Mouse (Mus musculus) stomach, embryonic 14.5 days (tissue): ENCODE data around the gene Spag6. TPM values are rescaled to one million over a fixed set of nuclear protein-coding genes. Genes with fewer than 3 reads are reported as not detected.

Source experiments
- ATAC-seq: fragments of 200-750 bp; cut with Nextera tagmentation; 2 replicates; pipeline ENCODE4 v1.8.0; 2017; ENCODE audit warnings: low read depth, moderate TSS enrichment; ENCODE audit not compliant: insufficient number of reproducible peaks, insufficient read depth, low FRiP score
- H3K27ac ChIP-seq: fragments of 300-500 bp; sonication (generic); 2 replicates; pipeline ENCODE4 v1.5.1; 2014; ENCODE audit warnings: mild to moderate bottlenecking, low read length, moderate library complexity, mixed read lengths
- H3K27me3 ChIP-seq: fragments of 300-500 bp; sonication (generic); 2 replicates; pipeline ENCODE4 v1.6.1; 2014; ENCODE audit warnings: low read length, control low read depth, mixed read lengths; ENCODE audit not compliant: control insufficient read depth, insufficient read depth
- H3K36me3 ChIP-seq: fragments of 300-500 bp; sonication (generic); 2 replicates; pipeline ENCODE4 v1.6.1; 2014; ENCODE audit warnings: mild to moderate bottlenecking, control low read depth, low read length, moderate library complexity, mixed read lengths; ENCODE audit not compliant: control insufficient read depth, insufficient read depth
- H3K4me1 ChIP-seq: fragments of 300-500 bp; sonication (generic); 2 replicates; pipeline ENCODE4 v1.6.1; 2014; ENCODE audit warnings: low read length, control low read depth, mixed read lengths; ENCODE audit not compliant: control insufficient read depth, insufficient read depth
- H3K4me2 ChIP-seq: fragments of 300-500 bp; sonication (generic); replicated peaks from 2 replicates; pipeline ENCODE4 v1.6.1; 2014; ENCODE audit warnings: low read depth, low read length, control low read depth
- H3K4me3 ChIP-seq: fragments of 300-500 bp; sonication (generic); 2 replicates; pipeline ENCODE4 v1.5.1; 2014; ENCODE audit warnings: low read depth, low read length, control low read depth
- H3K9ac ChIP-seq: fragments of 300-500 bp; sonication (generic); replicated peaks from 2 replicates; pipeline ENCODE4 v1.6.1; 2014; ENCODE audit warnings: low read depth, mild to moderate bottlenecking, control low read depth, low read length, moderate library complexity, mixed read lengths
- H3K9me3 ChIP-seq: fragments of 300-500 bp; sonication (generic); 2 replicates; pipeline ENCODE4 v1.6.1; 2016; ENCODE audit warnings: low read depth, low read length, control low read depth; ENCODE audit not compliant: control insufficient read depth
- WGBS: fragments of 180-500 bp; shearing (Covaris S2); extraction: QIAGEN DNeasy Blood & Tissue Kit; methylation state at CpG from one replicate; pipeline ENCODE4 v1.1.7; 2014; 5-methylcytosine and 5-hydroxymethylcytosine counted together
- polyA plus RNA-seq: library from polyadenylated mRNA; unstranded; fragments of >200 nt; fragmentation: Nextera tagmentation; extraction: Ambion mirVana; gene quantifications from 2 replicates; pipeline ENCODE4 v1.2.1, GENCODE M21; 2014

Gene Spag6
- polyA plus RNA-seq, 1 experiment from 2014 or later = 0.29 TPM

DNA sequence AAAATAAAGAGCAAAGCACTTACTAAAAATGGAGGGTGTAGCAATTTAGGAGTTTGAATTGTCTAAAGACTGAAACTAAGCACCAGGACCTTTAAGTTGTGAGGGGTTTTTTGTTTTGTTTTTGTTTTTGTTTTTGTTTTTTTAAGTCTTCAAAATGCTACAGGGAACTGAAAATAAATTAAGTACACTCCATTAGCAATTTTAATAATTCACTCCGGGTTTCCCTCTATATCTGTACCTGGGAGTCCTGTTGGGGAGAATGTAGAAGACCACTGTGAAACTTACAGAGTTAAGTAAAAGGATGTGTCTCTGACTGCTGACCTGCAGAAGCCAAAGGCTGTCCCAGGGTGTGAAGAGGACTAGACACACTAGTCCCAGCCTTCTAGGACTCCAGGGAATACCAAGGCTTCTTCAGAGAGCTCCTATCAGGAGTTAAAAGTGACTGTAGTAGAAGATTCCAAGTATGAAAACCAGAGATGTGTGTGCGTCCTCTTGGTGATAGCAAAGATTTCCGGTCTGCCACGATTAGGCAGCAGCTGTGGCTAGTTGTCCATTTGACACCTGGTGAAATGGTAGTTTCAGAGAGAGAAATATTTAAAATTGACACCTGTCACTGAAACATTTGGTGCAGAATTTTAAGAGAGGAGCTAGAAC is 3.9 kb downstream of the Spag6 start:
- H3K4me3 ChIP-seq = no peak overlapping the region
- H3K4me2 ChIP-seq = no peak overlapping the region
- no peak overlapping the region for H3K27ac ChIP-seq
- no peaks in the 10 kb centered on the region for H3K9me3 ChIP-seq
- no peak overlapping the region for H3K9ac ChIP-seq
- H3K27me3 ChIP-seq = peaks cover 17% of the 10 kb centered on the region
- 6% methylated on average over 4 of the region's 4 CpGs for WGBS
- no peaks in the 10 kb centered on the region for H3K36me3 ChIP-seq
- no peak for ATAC-seq
- no peaks in the 10 kb centered on the region for H3K4me1 ChIP-seq

- no peaks in the 10 kb centered on the region for H3K4me1 ChIP-seq
- no peak overlapping the region for H3K9ac ChIP-seq
- H3K27me3 ChIP-seq = peaks cover 17% of the 10 kb centered on the region
- H3K36me3 ChIP-seq = no peaks in the 10 kb centered on the region
- H3K4me3 ChIP-seq = peak overlapping the region; percentile 6; the same call in 1 of the 2 replicates
- H3K27ac ChIP-seq = no peak overlapping the region
- ATAC-seq = no peak
- no peaks in the 10 kb centered on the region for H3K9me3 ChIP-seq
- H3K4me2 ChIP-seq = no peak overlapping the region
- WGBS = under 1% methylated on average over 56 of the region's 56 CpGs
These were observed 5.0 kb downstream of the Spag6 start for GRCm38 (mm10) chr2:18698663-18699385.

GRCm38 (mm10) chr2:18699401-18699990 is 5.7 kb downstream of the Spag6 start:
- no peak overlapping the region for H3K9ac ChIP-seq
- no peak overlapping the region for H3K4me3 ChIP-seq
- 2% methylated on average over 11 of the region's 11 CpGs for WGBS
- H3K27me3 ChIP-seq = peaks cover 17% of the 10 kb centered on the region
- H3K27ac ChIP-seq = no peak overlapping the region
- no peaks in the 10 kb centered on the region for H3K9me3 ChIP-seq
- H3K36me3 ChIP-seq = no peaks in the 10 kb centered on the region
- no peak overlapping the region for H3K4me2 ChIP-seq
- no peaks in the 10 kb centered on the region for H3K4me1 ChIP-seq
- no peak for ATAC-seq

DNA sequence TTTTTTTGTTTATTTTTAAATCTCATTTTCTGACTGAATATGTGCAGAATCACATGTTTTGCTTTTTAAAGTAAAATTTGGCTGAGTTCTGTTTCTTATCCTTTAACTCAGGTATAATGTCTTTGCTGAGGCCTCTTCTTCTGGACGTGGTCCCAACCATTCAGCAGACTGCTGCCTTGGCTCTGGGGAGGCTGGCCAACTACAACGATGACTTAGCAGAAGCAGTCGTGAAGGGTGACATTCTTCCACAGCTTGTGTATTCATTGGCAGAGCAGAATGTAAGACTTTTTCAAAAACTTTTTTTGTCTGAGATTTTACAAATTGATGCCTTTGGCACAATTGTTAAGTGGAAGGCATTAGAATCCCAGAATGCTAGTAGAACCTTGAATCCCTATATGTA is 16.5 kb downstream of the Spag6 start:
- Histone ChIP-seq H3K4me1 (no peaks in the 10 kb centered on the region), H3K27ac (no peak overlapping the region), H3K9me3 (no peaks in the 10 kb centered on the region), H3K9ac (no peak overlapping the region), H3K36me3 (no peaks in the 10 kb centered on the region), H3K4me2 (no peak overlapping the region), H3K27me3 (no peaks in the 10 kb centered on the region), H3K4me3 (no peak overlapping the region)
- 63% methylated on average over 3 of the region's 3 CpGs for WGBS
- ATAC-seq = no peak

DNA sequence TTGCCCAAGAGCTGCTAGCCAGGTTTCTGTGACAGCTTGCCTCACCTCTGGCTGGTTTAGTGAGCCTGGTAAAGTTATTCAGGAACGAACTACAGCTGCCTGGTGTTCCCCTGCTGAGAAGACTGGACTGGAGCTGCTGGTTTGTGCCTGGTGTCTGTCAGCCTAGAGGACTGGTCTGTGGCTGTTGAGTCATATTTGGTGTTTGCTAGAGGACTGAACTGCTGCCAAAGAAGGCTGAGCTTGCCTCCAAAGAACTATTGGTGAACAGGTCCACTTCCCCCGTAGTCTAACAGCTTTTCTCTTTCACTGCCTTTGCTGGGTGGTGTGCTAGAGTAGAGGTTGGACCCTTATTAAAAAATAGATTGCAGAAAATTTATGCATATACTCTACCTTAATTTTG is 19.2 kb downstream of the Spag6 start:
- Histone ChIP-seq H3K4me2 (no peak overlapping the region), H3K27ac (no peak overlapping the region), H3K9ac (no peak overlapping the region), H3K27me3 (no peaks in the 10 kb centered on the region), H3K9me3 (no peaks in the 10 kb centered on the region), H3K4me1 (no peaks in the 10 kb centered on the region), H3K36me3 (no peaks in the 10 kb centered on the region), H3K4me3 (no peak overlapping the region)
- no peak for ATAC-seq
- WGBS = 74% methylated on average over 2 of the region's 2 CpGs

DNA sequence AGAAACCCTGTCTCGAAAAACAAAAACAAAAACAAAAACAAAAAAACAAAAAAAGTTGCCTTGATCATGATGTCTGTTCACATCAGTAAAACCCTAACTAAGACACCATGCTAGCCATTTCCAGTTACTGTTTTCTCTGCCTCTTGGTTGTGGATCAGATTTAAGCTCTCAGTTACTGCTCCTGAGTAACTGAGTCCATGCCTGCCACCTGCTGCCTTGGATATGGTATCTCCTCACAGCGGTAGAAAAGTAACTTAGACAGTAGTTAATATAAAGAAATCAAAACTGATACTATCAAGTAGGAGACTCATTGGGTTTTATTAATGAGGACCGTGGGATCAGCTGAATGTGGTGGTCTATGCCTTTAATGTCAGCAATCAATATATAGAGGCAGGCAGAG is 20.5 kb downstream of the Spag6 start:
- Histone ChIP-seq H3K36me3 (no peaks in the 10 kb centered on the region), H3K9me3 (no peaks in the 10 kb centered on the region), H3K4me1 (no peaks in the 10 kb centered on the region), H3K27ac (no peak overlapping the region), H3K9ac (no peak overlapping the region), H3K4me2 (no peak overlapping the region), H3K27me3 (no peaks in the 10 kb centered on the region), H3K4me3 (no peak overlapping the region)
- WGBS = 70% methylated on average over 3 of the region's 3 CpGs
- ATAC-seq = no peak

- Histone ChIP-seq H3K36me3 (no peaks in the 10 kb centered on the region), H3K27me3 (no peaks in the 10 kb centered on the region), H3K9me3 (no peaks in the 10 kb centered on the region), H3K4me1 (no peaks in the 10 kb centered on the region), H3K4me2 (no peak overlapping the region), H3K27ac (no peak overlapping the region), H3K4me3 (no peak overlapping the region), H3K9ac (no peak overlapping the region)
- no peak for ATAC-seq
- WGBS = 80% methylated on average over 4 of the region's 4 CpGs
These were observed 24.7 kb downstream of the Spag6 start for GRCm38 (mm10) chr2:18718521-18718920.

GRCm38 (mm10) chr2:18722208-18722830 is 28.5 kb downstream of the Spag6 start:
- Histone ChIP-seq H3K27ac (no peak overlapping the region), H3K4me3 (no peak overlapping the region), H3K27me3 (no peaks in the 10 kb centered on the region), H3K4me1 (no peaks in the 10 kb centered on the region), H3K9me3 (no peaks in the 10 kb centered on the region), H3K4me2 (no peak overlapping the region), H3K36me3 (no peaks in the 10 kb centered on the region), H3K9ac (no peak overlapping the region)
- ATAC-seq = no peak
- 68% methylated on average over 3 of the region's 3 CpGs for WGBS
